Mouse (Mus musculus): ENCODE measurements at regions not wholly inside any gene's neighbourhood (a gene's known extent, or its start where the extent isn't known, plus 50 kb on each side); places are given as distances from the start of the nearest gene placed in this dataset.

GRCm38 (mm10) chr4:18169855-18170508 lies 1435.3 kb upstream of the Gm12353 start:
- Histone ChIP-seq H3K36me3 (ENCODE audit: insufficient read depth) (no peaks in the 10 kb centered on the region), H3K4me3 (ENCODE audit: low read depth, low read length) (no peak overlapping the region), H3K9ac (no peak overlapping the region), H3K4me2 (ENCODE audit: low read depth) (no peak overlapping the region), H3K27ac (ENCODE audit: low read depth, low read length) (no peak overlapping the region), H3K9me3 (ENCODE audit: low read length) (no peaks in the 10 kb centered on the region), H3K27me3 (ENCODE audit: insufficient read depth, low read length) (no peaks in the 10 kb centered on the region), H3K4me1 (ENCODE audit: insufficient read depth) (no peaks in the 10 kb centered on the region)
- TF ChIP-seq CTCF (IDR thresholded peaks at IDR 0.05; ENCODE audit: low read depth) = no peak
- DNase-seq (peak; percentile 7), ATAC-seq (peak; percentile 51)
- WGBS = 77% methylated on average over 4 of the region's 4 CpGs

- H3K36me3 ChIP-seq (ENCODE audit: insufficient read depth) = no peaks in the 10 kb centered on the region
- ATAC-seq = 0 out of 2 replicates have a peak, but pooled peaks have one; percentile 23
- H3K4me2 ChIP-seq (ENCODE audit: low read depth) = no peak overlapping the region
- 67% methylated on average over 2 of the region's 2 CpGs for WGBS
- no peaks in the 10 kb centered on the region for H3K27me3 ChIP-seq (ENCODE audit: insufficient read depth, low read length)
- H3K27ac ChIP-seq (ENCODE audit: low read depth, low read length) = no peak overlapping the region
- no peak overlapping the region for H3K9ac ChIP-seq
- DNase-seq = peak; percentile 13
- no peaks in the 10 kb centered on the region for H3K9me3 ChIP-seq (ENCODE audit: low read length)
- no peak overlapping the region for H3K4me3 ChIP-seq (ENCODE audit: low read depth, low read length)
- no peak for TF ChIP-seq CTCF (IDR thresholded peaks at IDR 0.05; ENCODE audit: low read depth)
- H3K4me1 ChIP-seq (ENCODE audit: insufficient read depth) = no peaks in the 10 kb centered on the region
These were observed 1434.4 kb upstream of the Gm12353 start for GRCm38 (mm10) chr4:18170862-18171261.

GRCm38 (mm10) chr4:18180870-18181447 lies 1424.3 kb upstream of the Gm12353 start:
- Histone ChIP-seq H3K27me3 (ENCODE audit: insufficient read depth, low read length) (no peaks in the 10 kb centered on the region), H3K4me3 (ENCODE audit: low read depth, low read length) (no peak overlapping the region), H3K36me3 (ENCODE audit: insufficient read depth) (no peaks in the 10 kb centered on the region), H3K4me2 (ENCODE audit: low read depth) (no peak overlapping the region), H3K9ac (no peak overlapping the region), H3K4me1 (ENCODE audit: insufficient read depth) (no peaks in the 10 kb centered on the region), H3K27ac (ENCODE audit: low read depth, low read length) (no peak overlapping the region), H3K9me3 (ENCODE audit: low read length) (no peaks in the 10 kb centered on the region)
- WGBS = 61% methylated on average over 7 of the region's 7 CpGs
- no peak for TF ChIP-seq CTCF (IDR thresholded peaks at IDR 0.05; ENCODE audit: low read depth)
- ATAC-seq = peak; percentile 38; the same call in 1 of the 2 replicates
- DNase-seq = no peak
